Mouse (Mus musculus) layer of hippocampus, adult 9-10 months (tissue): ENCODE data around the gene AW011738.

Source experiments
- DNase-seq: peaks from one replicate; pipeline ENCODE4 v3.0.0; 2022; ENCODE audit warnings: low spot score

The AW011738 gene

GRCm38 (mm10) chr4:156249567-156249966 lies 46.5 kb downstream of the AW011738 start:
- DNase-seq = no peak

DNA sequence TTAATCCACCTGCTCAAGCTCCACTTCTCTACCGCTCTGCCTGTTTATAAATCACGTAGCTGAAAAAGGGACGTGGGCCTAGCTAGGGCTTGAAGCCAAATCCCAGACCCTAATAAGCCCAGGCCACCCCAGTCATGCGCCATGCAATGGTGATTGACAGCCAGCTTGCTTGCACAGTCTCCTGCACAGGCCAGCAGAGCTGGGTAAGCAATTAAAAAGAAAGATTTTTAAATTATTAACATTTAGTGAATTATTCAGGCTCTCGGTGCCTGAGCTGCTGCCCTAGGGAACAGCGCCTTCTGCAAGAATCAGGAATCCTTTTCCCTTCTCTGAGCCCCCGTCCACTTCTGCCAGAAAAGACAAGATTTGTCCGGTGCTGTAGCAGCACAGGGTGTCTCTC lies 48.0 kb downstream of the AW011738 start:
- no peak for DNase-seq

DNA sequence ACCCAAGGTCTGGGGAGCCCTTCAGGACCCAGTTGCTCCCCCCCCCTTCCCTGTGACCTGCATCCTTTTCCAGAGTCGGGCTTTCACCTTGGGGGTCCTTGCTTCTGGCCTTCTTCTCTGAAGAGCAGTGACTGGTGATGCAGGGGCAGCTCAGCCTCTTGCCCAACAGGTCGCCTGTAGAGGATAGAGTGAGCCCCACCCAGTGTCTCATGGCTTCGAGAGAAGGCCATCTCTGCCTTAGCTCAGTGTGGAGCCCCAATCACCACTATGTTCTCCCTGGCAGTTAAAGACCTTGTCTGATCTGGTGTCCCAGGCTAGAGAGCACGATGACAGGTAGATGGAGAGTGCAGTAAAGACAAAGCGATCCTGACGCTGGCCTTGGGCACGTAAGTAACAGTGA lies 49.0 kb downstream of the AW011738 start:
- DNase-seq = no peak

DNA sequence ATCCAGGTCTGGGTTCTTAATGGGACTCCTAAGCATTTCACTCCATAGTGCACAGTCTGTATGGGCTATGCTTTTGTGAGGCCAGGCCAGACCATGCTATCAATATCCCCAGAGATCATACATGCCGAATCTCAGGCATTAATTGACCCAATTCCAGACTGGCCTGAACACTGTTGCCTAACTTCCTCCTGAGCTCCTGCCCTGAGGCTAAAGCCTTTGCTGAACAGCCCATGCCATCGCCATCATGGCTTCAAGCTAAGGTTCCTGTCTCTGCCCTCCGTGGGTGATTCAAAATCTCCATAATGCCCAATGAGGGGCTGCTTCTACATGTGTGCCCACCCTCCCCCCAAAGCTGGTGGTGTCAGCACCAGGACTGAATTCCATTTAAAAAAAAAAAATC lies 49.5 kb downstream of the AW011738 start:
- DNase-seq = no peak

GRCm38 (mm10) chr4:156253043-156253442 lies 49.9 kb downstream of the AW011738 start:
- DNase-seq = no peak

GRCm38 (mm10) chr4:156254361-156255077 lies 51.4 kb downstream of the AW011738 start:
- DNase-seq = no peak
